Mouse (Mus musculus): ENCODE results near the gene Med11. TPM values are rescaled to one million over a fixed set of nuclear protein-coding genes. Genes with fewer than 3 reads are reported as not detected.

Med11 gene
- total RNA-seq, 2 experiments from 2014 or later, result 6.2 to 6.5 TPM

- peak; percentile 19 for DNase-seq
- intact Hi-C loops (cut with DNase I; ENCODE audit: low total_unique reads), result no loop called here
These were observed 37.4 kb downstream of the Med11 start for GRCm38 (mm10) chr11:70489138-70489537.

GRCm38 (mm10) chr11:70489684-70490083 is 38.0 kb downstream of the Med11 start:
- DNase-seq, result no peak
- intact Hi-C loops (cut with DNase I; ENCODE audit: low total_unique reads), result no loop called here

GRCm38 (mm10) chr11:70499566-70500475 is 48.1 kb downstream of the Med11 start:
- intact Hi-C loops (cut with DNase I; ENCODE audit: low total_unique reads), result loop anchor here (5.0 kb wide), 1 partner anchor 38 kb away; no protein-coding TSS in a partner anchor
- no peak for DNase-seq

GRCm38 (mm10) chr11:70500476-70500812 is 48.7 kb downstream of the Med11 start:
- DNase-seq, result no peak
- intact Hi-C loops (cut with DNase I; ENCODE audit: low total_unique reads), result loop anchor here (5.0 kb wide), 1 partner anchor 38 kb away; no protein-coding TSS in a partner anchor

- no peak for DNase-seq
- intact Hi-C loops (cut with DNase I; ENCODE audit: low total_unique reads), result loop anchor here (5.0 kb wide), 1 partner anchor 40 kb away; no protein-coding TSS in a partner anchor
These were observed 50.3 kb downstream of the Med11 start for GRCm38 (mm10) chr11:70502018-70502417.

Small RNAs within 50 kb of the gene (microRNA-seq; reads per million reads assigned to microRNA genes)
- gene Mir7115, result 0 to 0.50 reads per million in 2 experiments

Other genes with a start within 250 kb of the Med11 start
- under 1 TPM in 1 of 2 experiments, not detected in 1; 0.22 TPM for gene Slc16a11, start 239.2 kb upstream of the Med11 start, total RNA-seq (2021)
- 1 to 10 TPM in 1 of 2 experiments, under 1 TPM in 1; 0.53 to 1.5 TPM for gene Slc16a13, start 230.9 kb upstream of the Med11 start, total RNA-seq (2021)
- gene Bcl6b, start 222.1 kb upstream of the Med11 start, total RNA-seq (2021), result 10 to 100 TPM; 12.4 to 13.7 TPM
- gene 0610010K14Rik, start 214.0 kb upstream of the Med11 start, total RNA-seq (2021), result 10 to 100 TPM; 29.7 to 37.4 TPM
- 1 to 10 TPM; 2.6 to 2.7 TPM for gene Gm21988, start 212.1 kb upstream of the Med11 start, total RNA-seq (2021)
- gene Rnasek, start 212.1 kb upstream of the Med11 start, total RNA-seq (2021), result 10 to 100 TPM; 96.0 to 96.9 TPM
- gene Alox12, start 196.6 kb upstream of the Med11 start, total RNA-seq (2021), result 1 to 10 TPM in 1 of 2 experiments, under 1 TPM in 1; 1.00 to 1.2 TPM
- gene Alox12e, start 129.3 kb upstream of the Med11 start, total RNA-seq (2021), result under 1 TPM in 1 of 2 experiments, not detected in 1; 0.09 TPM
- not detected for gene Alox15, start 99.9 kb upstream of the Med11 start, total RNA-seq (2021)
- 10 to 100 TPM; 14.9 to 18.6 TPM for gene Pelp1, start 41.9 kb upstream of the Med11 start, total RNA-seq (2021)
- gene Arrb2, start 19.3 kb upstream of the Med11 start, total RNA-seq (2021), result 1 to 10 TPM; 8.3 to 9.7 TPM
- gene Zmynd15, start 7.5 kb downstream of the Med11 start, total RNA-seq (2021), result under 1 TPM; 0.31 to 0.84 TPM
- 1 to 10 TPM; 2.6 to 3.1 TPM for gene Cxcl16, start 8.1 kb downstream of the Med11 start, total RNA-seq (2021)
- gene Tm4sf5, start 53.3 kb downstream of the Med11 start, total RNA-seq (2021), result not detected
- not detected for gene Vmo1, start 62.7 kb downstream of the Med11 start, total RNA-seq (2021)
- not detected for gene Gltpd2, start 67.3 kb downstream of the Med11 start, total RNA-seq (2021)
- gene Psmb6, start 73.4 kb downstream of the Med11 start, total RNA-seq (2021), result 100 to 1,000 TPM; 292 to 301 TPM
- gene Gm40193, start 81.0 kb downstream of the Med11 start, total RNA-seq (2021), result not detected
- 10 to 100 TPM; 15.9 to 17.1 TPM for gene Pld2, start 88.1 kb downstream of the Med11 start, total RNA-seq (2021)
- gene Mink1, start 111.0 kb downstream of the Med11 start, total RNA-seq (2021), result 10 to 100 TPM; 26.1 to 27.7 TPM
- not detected for gene 4930544D05Rik, start 163.9 kb downstream of the Med11 start, total RNA-seq (2021)
- 10 to 100 TPM; 38.7 to 39.4 TPM for gene Chrne, start 167.3 kb downstream of the Med11 start, total RNA-seq (2021)
- gene Gp1ba, start 187.2 kb downstream of the Med11 start, total RNA-seq (2021), result under 1 TPM in 1 of 2 experiments, not detected in 1; 0.08 TPM
- 10 to 100 TPM; 34.9 to 35.7 TPM for gene Rnf167, start 195.3 kb downstream of the Med11 start, total RNA-seq (2021)
- 100 to 1,000 TPM; 278 to 315 TPM for gene Slc25a11, start 195.6 kb downstream of the Med11 start, total RNA-seq (2021)
- gene Pfn1, start 202.7 kb downstream of the Med11 start, total RNA-seq (2021), result 100 to 1,000 TPM; 340 to 388 TPM
- 1,000 to 10,000 TPM; 6,763 to 7,262 TPM for gene Eno3, start 205.3 kb downstream of the Med11 start, total RNA-seq (2021)
- gene Spag7, start 217.5 kb downstream of the Med11 start, total RNA-seq (2021), result 100 to 1,000 TPM; 117 to 122 TPM
- 10 to 100 TPM; 21.2 to 25.5 TPM for gene Camta2, start 236.2 kb downstream of the Med11 start, total RNA-seq (2021)
- 1 to 10 TPM; 2.5 to 3.3 TPM for gene Inca1, start 248.2 kb downstream of the Med11 start, total RNA-seq (2021)
- 100 to 1,000 TPM; 216 to 226 TPM for gene Kif1c, start 248.6 kb downstream of the Med11 start, total RNA-seq (2021)

Measured in gastrocnemius, postnatal 14 days (tissue).